Comparison of ENCODE assay signal across 23 mouse cellular contexts in the genomic region with DNA sequence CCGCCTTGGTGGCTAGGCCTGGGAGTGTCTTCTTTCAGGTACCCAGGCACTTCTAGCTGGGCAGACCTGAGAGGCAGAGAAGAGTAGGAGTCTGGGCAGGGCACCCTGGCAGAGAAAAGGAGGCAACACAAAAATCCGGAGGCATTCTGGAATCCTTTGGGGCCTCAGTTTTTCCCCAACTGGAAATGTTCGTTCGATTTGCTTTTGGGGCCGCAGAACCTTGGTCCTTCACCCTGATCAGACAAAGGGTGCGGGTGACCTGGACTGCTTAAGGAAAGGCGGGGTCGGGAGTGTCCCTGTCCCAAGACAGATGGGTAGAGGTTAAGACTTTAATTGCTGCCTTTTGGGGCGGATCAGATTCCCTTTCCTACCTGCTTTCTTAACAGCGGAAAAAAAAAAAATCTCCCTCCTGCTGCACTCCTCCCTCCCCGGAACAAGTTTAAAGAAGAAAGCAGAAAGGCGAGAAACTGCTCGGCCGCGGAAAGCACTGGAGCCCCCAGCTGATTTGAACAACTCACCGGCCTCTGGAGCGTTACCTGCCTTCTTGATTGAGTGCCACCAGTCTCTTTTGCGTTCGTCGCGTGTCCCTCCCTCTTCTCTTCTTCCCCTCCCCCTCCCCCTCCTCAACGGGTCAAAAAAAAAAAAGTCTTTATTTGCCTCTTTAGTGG. TPM values are rescaled to one million over a fixed set of nuclear protein-coding genes. Genes with fewer than 3 reads are reported as not detected.
DNase-seq lines count a peak whose midpoint lies in the region; ATAC-seq lines count a peak whose summit lies in the region.
"Had no signal": no experiment of that assay in that cellular context is flagged by ENCODE, and none has a peak within 500 bp of the region (broad histone marks: within the 10 kb centered on the region; RNA-seq: fewer than 3 reads in every experiment).

No protein-coding gene starts in this region.

- no peaks in the 10 kb centered on the region for H3K36me3 ChIP-seq in forebrain, embryonic 14.5 days (ENCODE audit: control insufficient read depth, insufficient read depth, low read length)
- H3K36me3 ChIP-seq: heart, embryonic 12.5 days; stomach, embryonic 15.5 days had no signal

- peak overlapping the region; percentile 68 for H3K4me2 ChIP-seq in forebrain, embryonic 14.5 days (ENCODE audit: low read length)

- peak overlapping the region; percentile 38 for H3K4me3 ChIP-seq in forebrain, embryonic 14.5 days (ENCODE audit: low read depth, low read length)
- H3K4me3 ChIP-seq: myocyte had no signal

- peaks cover 69% of the 10 kb centered on the region for H3K27me3 ChIP-seq in forebrain, embryonic 14.5 days (replicated peaks; ENCODE audit: control insufficient read depth, insufficient read depth, low read length)

- H3K9me3 ChIP-seq in forebrain, embryonic 14.5 days (replicated peaks; ENCODE audit: control insufficient read depth, low read length): no peaks in the 10 kb centered on the region
- H3K9me3 ChIP-seq: heart, embryonic 12.5 days; stomach, embryonic 15.5 days had no signal

- H3K27ac ChIP-seq in forebrain, embryonic 14.5 days (ENCODE audit: low read depth, low read length): no peak overlapping the region
- H3K27ac ChIP-seq: stomach, embryonic 15.5 days had no signal

- H3K9ac ChIP-seq in forebrain, embryonic 14.5 days (ENCODE audit: low read length): peak overlapping the region; percentile 58
- H3K9ac ChIP-seq: lung, embryonic 14.5 days; stomach, embryonic 15.5 days had no signal

- WGBS in forebrain, embryonic 14.5 days: 2% methylated on average over 22 of the region's 22 CpGs

- peaks cover 10% of the 10 kb centered on the region for H3K4me1 ChIP-seq in forebrain, embryonic 14.5 days (ENCODE audit: control insufficient read depth, insufficient read depth, low read length)

- ATAC-seq in forebrain, embryonic 14.5 days: no peak
- ATAC-seq: activated CD4-positive, CD25-positive, alpha-beta regulatory T cell, adult 4 months had no signal

- intact Hi-C loops in left cerebral cortex, postnatal 10 days (cut with DNase I): no loop called here

- peak; percentile 56 for DNase-seq in embryo, embryonic 10.5 days (ENCODE audit: low spot score)
- DNase-seq in embryo, embryonic 10 days (ENCODE audit: low spot score): no peak
- DNase-seq in retina, postnatal 1 day: peak; percentile 27
- no peak for DNase-seq in retina, embryonic 14.5 days (ENCODE audit: low spot score)
- no peak for DNase-seq in forebrain, embryonic 14.5 days (ENCODE audit: low spot score)
- no peak for DNase-seq in left cerebral cortex, postnatal 10 days (ENCODE audit: extremely low spot score in 1 of 2, low spot score in 2 of 2)
- DNase-seq in ovary, adult 18-20 months (ENCODE audit: low spot score): no peak
- no peak for DNase-seq in B cell, adult 2 months
- DNase-seq: adrenal gland, postnatal 36 days; gastrocnemius, postnatal 10 days; heart, postnatal 4 days; kidney, adult 18-20 months; kidney, postnatal 36 days; layer of hippocampus, postnatal 36 days; liver; thymus, postnatal 36 days had no signal

RNA-seq across cellular contexts. Expression of a gene that starts 2.3 kb away (rescaled TPM):
- polyA plus RNA-seq in forebrain, embryonic 14.5 days (2014; fragmentation: Nextera tagmentation; extraction: Ambion mirVana): 11.2 and 12.0 TPM in 2 replicates
- under 1 TPM; 0.18 to 0.49 TPM for total RNA-seq in left cerebral cortex, postnatal 10 days (2021)
- total RNA-seq: adrenal gland, postnatal 36 days; gastrocnemius, postnatal 10 days; heart, postnatal 4 days; MEL had no signal
- polyA plus RNA-seq: activated CD4-positive, CD25-positive, alpha-beta regulatory T cell, adult 4 months; heart, embryonic 12.5 days; lung, embryonic 14.5 days; myocyte; small intestine, adult 2 months; stomach, embryonic 15.5 days had no signal

Comparison
In these comparisons a context has a peak if more than half of its experiments do, and no peak if none do; other contexts are left out.
1. DNase-seq: peak in embryo, embryonic 10.5 days (single experiment) and retina, postnatal 1 day (single experiment); none in embryo, embryonic 10 days (single experiment), retina, embryonic 14.5 days (single experiment), forebrain, embryonic 14.5 days (single experiment), left cerebral cortex, postnatal 10 days (0 of 2), ovary, adult 18-20 months (single experiment) and B cell, adult 2 months (0 of 2).